Mouse (Mus musculus) small intestine, adult 2 months (tissue): Measurements from ENCODE around the gene Sbno1. TPM values are rescaled to one million over a fixed set of nuclear protein-coding genes. Genes with fewer than 3 reads are reported as not detected.
A peak's percentile ranks its signal among the peaks of the same experiment; 100 is the strongest.

Experiments used
- H3K27ac ChIP-seq: fragments of 200-500 bp; 2 replicates; pipeline ENCODE4 v1.5.1; 2012; ENCODE audit warnings: low read depth, low read length, control low read depth, inconsistent platforms; ENCODE audit not compliant: insufficient read depth
- H3K27me3 ChIP-seq: fragments of 200-500 bp; 2 replicates; pipeline ENCODE4 v1.6.1; 2012; ENCODE audit warnings: mild to moderate bottlenecking, moderate library complexity, low read length, inconsistent platforms; ENCODE audit not compliant: control insufficient read depth, insufficient read depth
- H3K36me3 ChIP-seq: fragments of 200-500 bp; 2 replicates; pipeline ENCODE4 v1.6.1; 2012; ENCODE audit warnings: mild to moderate bottlenecking, low read length, control low read depth, inconsistent platforms; ENCODE audit not compliant: control insufficient read depth, insufficient read depth
- H3K4me1 ChIP-seq: fragments of 200-500 bp; 2 replicates; pipeline ENCODE4 v1.6.1; 2012; ENCODE audit warnings: low read length, inconsistent platforms, mixed read lengths; ENCODE audit not compliant: control insufficient read depth, insufficient read depth, insufficient read length
- H3K4me3 ChIP-seq: fragments of 200-500 bp; 2 replicates; pipeline ENCODE4 v1.5.1; 2012; ENCODE audit warnings: low read depth, mild to moderate bottlenecking, control low read depth, inconsistent platforms, low read length, moderate library complexity
- CTCF ChIP-seq: fragments of 200-500 bp; IDR thresholded peaks from 2 replicates; pipeline ENCODE4 v1.5.1; 2012; ENCODE audit warnings: low read depth, mild to moderate bottlenecking, control low read depth, inconsistent platforms, low read length, moderate library complexity, mixed read lengths; ENCODE audit not compliant: insufficient replicate concordance, insufficient read length; ENCODE audit errors: extremely low read depth
- POLR2A ChIP-seq: fragments of 200-500 bp; IDR thresholded peaks from 2 replicates; pipeline ENCODE4 v1.6.1; 2012; ENCODE audit warnings: low read depth, mild to moderate bottlenecking, control low read depth, inconsistent platforms, low read length, moderate library complexity
- WGBS: fragments of 180-500 bp; shearing (Covaris S2); methylation state at CpG from one replicate; pipeline ENCODE4 v1.1.7; 2018; 5-methylcytosine and 5-hydroxymethylcytosine counted together
- polyA plus RNA-seq: library from polyadenylated mRNA; depleted of rRNA; stranded (reverse); fragments of >200 nt; gene quantifications from 2 replicates; pipeline ENCODE4 v1.2.3, GENCODE M21; 2012

Gene Sbno1
- polyA plus RNA-seq, 1 experiment, result 8.1 TPM

DNA sequence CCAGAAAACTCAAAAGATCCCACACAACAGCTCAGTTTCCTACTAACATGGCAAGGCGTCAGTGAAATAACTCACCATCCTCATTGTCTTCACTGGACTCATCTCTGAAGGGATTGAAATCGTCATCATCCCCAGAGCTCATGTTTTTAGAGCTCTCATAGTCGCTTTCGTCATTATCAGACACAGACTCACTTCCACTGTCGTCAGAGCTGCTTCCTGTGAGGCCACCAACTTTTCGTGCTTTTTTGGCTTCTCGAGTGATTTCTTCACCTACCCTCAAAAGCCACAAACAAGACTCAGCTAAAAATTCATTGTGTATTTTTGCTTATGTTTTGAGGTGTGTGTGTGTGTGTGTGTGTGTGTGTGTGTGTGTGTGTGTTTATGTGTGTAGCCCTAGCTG lies 32.1 kb downstream of the Sbno1 start:
- Histone ChIP-seq H3K36me3 (peaks cover 72% of the 10 kb centered on the region), H3K4me1 (no peaks in the 10 kb centered on the region), H3K27me3 (no peaks in the 10 kb centered on the region), H3K27ac (no peak overlapping the region), H3K4me3 (no peak overlapping the region)
- WGBS, result 83% methylated on average over 7 of the region's 7 CpGs
- no peak for TF ChIP-seq POLR2A
- no peak for TF ChIP-seq CTCF

DNA sequence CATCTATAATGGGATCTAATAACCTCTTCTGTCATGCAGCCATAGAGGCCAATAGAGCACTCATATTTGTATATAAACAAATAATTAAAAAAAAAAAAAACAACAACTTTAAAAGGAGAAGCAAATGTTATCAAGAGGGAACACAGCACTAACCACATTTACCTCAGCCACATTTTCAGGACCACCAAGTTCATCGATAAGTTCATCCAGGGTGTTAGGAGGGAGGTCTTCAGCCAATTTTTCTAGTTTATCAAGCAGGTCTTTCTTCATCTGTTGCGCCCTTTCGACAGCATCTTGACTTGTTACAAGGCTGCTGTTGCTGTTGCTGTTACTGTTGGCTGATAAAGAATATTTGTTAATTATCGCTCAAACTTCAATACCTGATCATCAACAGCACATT lies 33.4 kb downstream of the Sbno1 start:
- no peak for TF ChIP-seq POLR2A
- TF ChIP-seq CTCF, result no peak
- Histone ChIP-seq H3K27ac (no peak overlapping the region), H3K36me3 (peaks cover 71% of the 10 kb centered on the region), H3K27me3 (no peaks in the 10 kb centered on the region), H3K4me3 (no peak overlapping the region), H3K4me1 (no peaks in the 10 kb centered on the region)
- WGBS, result 99% methylated on average over 4 of the region's 4 CpGs

DNA sequence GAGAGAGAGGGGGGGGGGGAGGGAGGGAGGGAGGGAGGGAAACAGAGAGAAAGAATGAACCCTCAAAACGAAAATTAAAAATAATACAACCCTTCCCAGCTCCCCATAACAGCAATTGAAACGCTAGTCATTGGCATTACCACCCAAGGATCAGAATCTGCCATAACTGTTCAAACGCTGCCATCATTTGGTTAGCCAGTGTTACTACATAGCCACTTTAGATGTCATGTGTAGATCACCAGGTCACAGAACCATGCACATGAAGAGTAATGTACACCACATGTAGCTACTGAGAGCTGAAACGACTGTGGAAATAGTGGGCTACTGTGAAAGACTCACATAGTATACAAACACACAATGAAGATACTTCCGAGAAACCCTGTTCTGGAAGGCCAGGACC lies 37.9 kb downstream of the Sbno1 start:
- Histone ChIP-seq H3K27ac (no peak overlapping the region), H3K4me1 (no peaks in the 10 kb centered on the region), H3K27me3 (no peaks in the 10 kb centered on the region), H3K4me3 (no peak overlapping the region), H3K36me3 (peaks cover 70% of the 10 kb centered on the region)
- WGBS, result 62% methylated on average over 5 of the region's 5 CpGs
- TF ChIP-seq POLR2A (no peak), CTCF (no peak)

DNA sequence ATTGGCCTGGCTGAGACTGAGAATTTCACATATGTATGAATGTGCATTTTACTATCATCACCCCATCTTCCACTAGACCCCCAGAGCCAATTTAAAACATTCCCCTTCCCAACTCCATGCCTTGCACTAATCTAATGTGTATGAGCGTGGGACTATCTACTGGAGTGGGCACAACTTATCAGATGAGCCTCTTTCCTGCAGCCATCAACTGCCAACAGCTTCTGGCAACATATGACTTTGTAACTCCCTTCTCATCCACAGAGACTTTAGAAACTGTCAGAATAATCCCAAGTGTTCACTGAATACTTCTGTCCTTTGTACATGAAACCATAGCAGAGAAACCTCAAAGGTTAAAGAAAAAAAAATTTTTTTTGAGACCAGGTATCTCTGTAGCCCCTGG lies 45.7 kb downstream of the Sbno1 start:
- 98% methylated on average over 1 of the region's 1 CpGs for WGBS
- peaks cover 69% of the 10 kb centered on the region for H3K36me3 ChIP-seq
- TF ChIP-seq POLR2A, result no peak
- no peak for TF ChIP-seq CTCF

DNA sequence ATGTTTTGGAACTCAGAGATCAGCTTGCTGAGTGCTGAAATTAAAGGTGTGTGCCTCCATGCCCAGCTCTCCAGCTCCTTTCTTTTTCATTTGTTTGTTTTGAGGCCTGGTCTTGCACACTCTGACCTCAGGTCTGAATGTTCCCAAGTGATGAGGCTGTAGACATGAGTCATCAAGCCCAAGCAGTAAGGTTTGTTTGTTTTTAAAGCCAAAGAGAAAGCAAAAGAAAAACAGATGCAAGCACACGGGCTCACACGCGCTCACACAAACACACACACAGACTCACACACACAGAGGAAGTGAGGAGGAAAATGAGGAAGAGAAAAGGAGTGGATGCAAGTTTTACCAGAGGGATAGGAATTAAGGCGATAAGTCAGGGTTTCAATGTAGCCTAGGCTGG lies 48.7 kb downstream of the Sbno1 start:
- 65% methylated on average over 4 of the region's 4 CpGs for WGBS
- Histone ChIP-seq H3K36me3 (peaks cover 71% of the 10 kb centered on the region), H3K27me3 (no peaks in the 10 kb centered on the region), H3K4me3 (no peak overlapping the region), H3K27ac (peak overlapping the region; percentile 16; the same call in 1 of the 2 replicates), H3K4me1 (no peaks in the 10 kb centered on the region)
- TF ChIP-seq CTCF (no peak), POLR2A (no peak)

More for the DNA sequence above, 45.7 kb downstream of the Sbno1 start:
- no peaks in the 10 kb centered on the region for H3K4me1 ChIP-seq
- no peaks in the 10 kb centered on the region for H3K27me3 ChIP-seq
- no peak overlapping the region for H3K4me3 ChIP-seq
- no peak overlapping the region for H3K27ac ChIP-seq

DNA sequence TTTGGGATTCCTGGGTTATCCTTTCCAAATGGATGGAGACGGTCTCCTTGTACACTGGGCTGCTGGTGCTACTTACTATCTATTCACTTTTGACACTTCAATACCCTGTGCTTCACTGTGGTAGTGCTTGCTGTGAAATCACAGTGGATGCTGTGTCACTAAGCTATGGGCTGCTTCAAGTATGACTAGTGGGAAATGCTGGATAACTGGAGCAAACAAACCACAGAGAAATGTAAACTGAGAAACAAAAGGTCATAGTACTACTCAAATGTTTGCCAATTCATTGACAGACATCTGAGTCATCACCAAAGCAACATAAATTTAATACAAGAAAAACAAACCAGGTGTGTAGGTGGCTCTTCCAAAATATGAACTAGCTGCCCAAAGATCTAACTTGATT lies 49.4 kb downstream of the Sbno1 start:
- H3K4me1 ChIP-seq, result no peaks in the 10 kb centered on the region
- H3K36me3 ChIP-seq, result peaks cover 71% of the 10 kb centered on the region
- no peak for TF ChIP-seq POLR2A
- TF ChIP-seq CTCF, result no peak
- H3K27me3 ChIP-seq, result no peaks in the 10 kb centered on the region
- 97% methylated on average over 1 of the region's 1 CpGs for WGBS
- H3K4me3 ChIP-seq, result no peak overlapping the region
- no peak overlapping the region for H3K27ac ChIP-seq

DNA sequence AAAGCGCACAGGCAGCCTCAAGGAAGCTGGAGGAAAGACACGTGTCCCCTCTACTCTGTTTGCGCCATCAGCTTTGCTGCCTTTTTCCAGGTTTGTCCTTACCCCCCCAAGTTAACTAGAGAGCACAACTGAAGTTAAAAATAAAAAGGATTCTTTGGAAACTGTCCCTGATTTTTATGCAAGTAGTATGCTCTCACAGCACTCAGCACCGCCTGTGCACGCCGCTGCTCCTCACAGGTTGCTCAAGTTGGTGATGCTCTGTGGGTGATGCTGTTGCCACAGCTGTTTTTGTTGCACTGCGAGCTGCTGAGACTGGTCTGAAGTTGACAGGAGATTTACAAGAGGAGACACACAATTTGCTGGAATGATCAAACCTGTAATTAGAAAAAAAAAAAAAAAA lies 51.5 kb downstream of the Sbno1 start:
- no peaks in the 10 kb centered on the region for H3K27me3 ChIP-seq
- no peak overlapping the region for H3K4me3 ChIP-seq
- no peak overlapping the region for H3K27ac ChIP-seq
- WGBS, result 97% methylated on average over 7 of the region's 7 CpGs
- peaks cover 75% of the 10 kb centered on the region for H3K36me3 ChIP-seq
- no peaks in the 10 kb centered on the region for H3K4me1 ChIP-seq
- TF ChIP-seq POLR2A (no peak), CTCF (no peak)

DNA sequence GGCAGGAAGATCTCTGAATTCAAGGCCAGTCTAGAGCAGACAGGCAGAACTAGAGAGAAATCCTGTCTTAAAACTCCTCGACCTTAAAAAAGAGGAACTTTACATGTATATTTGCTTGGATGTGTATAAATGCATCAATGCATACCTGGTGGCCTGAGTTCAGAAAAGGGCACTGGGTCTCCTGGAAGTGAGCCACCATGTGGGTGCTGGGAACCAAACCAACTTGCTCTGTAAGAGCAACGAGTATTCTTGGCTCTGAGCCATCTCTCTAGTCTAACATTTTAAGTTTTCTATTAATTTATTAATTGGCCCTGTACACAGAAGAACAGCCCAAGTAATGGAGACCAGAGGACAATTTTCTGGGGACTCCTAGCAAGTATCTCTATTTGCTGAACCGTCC lies 59.1 kb downstream of the Sbno1 start:
- TF ChIP-seq POLR2A (no peak), CTCF (no peak)
- Histone ChIP-seq H3K27me3 (no peaks in the 10 kb centered on the region), H3K27ac (no peak overlapping the region), H3K4me3 (no peak overlapping the region), H3K4me1 (no peaks in the 10 kb centered on the region), H3K36me3 (peaks cover 26% of the 10 kb centered on the region)
- 43% methylated on average over 3 of the region's 3 CpGs for WGBS
